ENCODE assay signal across 13 mouse cellular contexts in genomic region chr8:26886783-26887486, GRCm38 (mm10).
DNase-seq lines count a peak whose midpoint lies in the region; ATAC-seq and TF ChIP-seq lines count a peak whose summit lies in the region.
"Had no signal": no experiment of that assay in that cellular context is flagged by ENCODE, and none has a peak within 500 bp of the region (broad histone marks: within the 10 kb centered on the region; RNA-seq: fewer than 3 reads in every experiment).

No protein-coding gene starts in this region.

- H3K36me3 ChIP-seq in heart, embryonic 14.5 days (ENCODE audit: control insufficient read depth, insufficient read depth, low read length): no peaks in the 10 kb centered on the region
- no peaks in the 10 kb centered on the region for H3K36me3 ChIP-seq in lung, embryonic 14.5 days (ENCODE audit: insufficient read depth)
- H3K36me3 ChIP-seq: embryonic facial prominence, embryonic 15.5 days; hindbrain, embryonic 13.5 days; midbrain, embryonic 13.5 days had no signal

- H3K4me1 ChIP-seq in heart, embryonic 14.5 days (ENCODE audit: control insufficient read depth in 2 of 2, insufficient read depth in 2 of 2, low read length in 2 of 2): peaks cover 35 to 43% of the 10 kb centered on the region in 2 experiments
- peaks cover 4% of the 10 kb centered on the region; the same call in 1 of the 2 replicates for H3K4me1 ChIP-seq in lung, embryonic 14.5 days (ENCODE audit: insufficient read depth)

- 49% methylated on average over 13 of the region's 13 CpGs for WGBS in heart, embryonic 14.5 days
- WGBS in lung, embryonic 14.5 days: 72% methylated on average over 13 of the region's 13 CpGs

- ATAC-seq in heart, embryonic 14.5 days (ENCODE audit: insufficient number of reproducible peaks, insufficient read depth, low FRiP score, low read depth): peak; percentile 38; the same call in 1 of the 2 replicates
- peak; percentile 64; the same call in 1 of the 2 replicates for ATAC-seq in lung, embryonic 14.5 days (ENCODE audit: insufficient read depth)
- ATAC-seq in erythroblast, adult 5-6 weeks (replicated peaks; ENCODE audit: low FRiP score, poor library complexity, severe bottlenecking): no peak
- ATAC-seq: midbrain, embryonic 13.5 days had no signal

- TF ChIP-seq CTCF in lung, embryonic 14.5 days (IDR thresholded peaks at IDR 0.05; ENCODE audit: low read depth): no peak

- peak; percentile 21 to 24 for DNase-seq in spleen, postnatal 36 days (ENCODE audit: low spot score in 2 of 2)
- DNase-seq in spleen, adult 18-20 months: no peak
- peak; percentile 42 for DNase-seq in lung, embryonic 14.5 days
- DNase-seq in yolk sac, embryonic 10.5 days (ENCODE audit: low spot score): peak; percentile 37
- DNase-seq in frontal cortex, postnatal 10 days (ENCODE audit: low spot score in 2 of 2): no peak
- DNase-seq: adrenal gland, postnatal 10 days; cerebellum, adult 18-20 months; liver had no signal

- peak overlapping the region; percentile 25 to 66 for H3K27ac ChIP-seq in heart, embryonic 14.5 days (replicated peaks in 1 of 2; ENCODE audit: control insufficient read depth in 1 of 2, insufficient read depth in 1 of 2, low read depth in 2 of 2, low read length in 2 of 2)
- H3K27ac ChIP-seq in lung, embryonic 14.5 days (ENCODE audit: low read depth): no peak overlapping the region
- H3K27ac ChIP-seq: embryonic facial prominence, embryonic 15.5 days; hindbrain, embryonic 13.5 days; midbrain, embryonic 13.5 days had no signal

- H3K4me3 ChIP-seq in heart, embryonic 14.5 days (ENCODE audit: control insufficient read depth in 1 of 2, insufficient read depth in 1 of 2, low read depth in 1 of 2, low read length in 2 of 2): no peak overlapping the region
- no peak overlapping the region for H3K4me3 ChIP-seq in lung, embryonic 14.5 days (ENCODE audit: low read depth, low read length)
- H3K4me3 ChIP-seq: embryonic facial prominence, embryonic 15.5 days; hindbrain, embryonic 13.5 days; midbrain, embryonic 13.5 days had no signal

- no peak overlapping the region for H3K4me2 ChIP-seq in heart, embryonic 14.5 days (ENCODE audit: low read length)
- H3K4me2 ChIP-seq in lung, embryonic 14.5 days: no peak overlapping the region
- H3K4me2 ChIP-seq: embryonic facial prominence, embryonic 15.5 days; hindbrain, embryonic 13.5 days; midbrain, embryonic 13.5 days had no signal

- H3K27me3 ChIP-seq in heart, embryonic 14.5 days (ENCODE audit: control insufficient read depth, insufficient read depth, low read length): no peaks in the 10 kb centered on the region
- H3K27me3 ChIP-seq in lung, embryonic 14.5 days (ENCODE audit: insufficient read depth, low read length): no peaks in the 10 kb centered on the region; the same call in 1 of the 2 replicates
- H3K27me3 ChIP-seq: embryonic facial prominence, embryonic 15.5 days; midbrain, embryonic 13.5 days had no signal

- H3K9ac ChIP-seq in heart, embryonic 14.5 days (ENCODE audit: low read length): no peak overlapping the region; the same call in 1 of the 2 replicates
- no peak overlapping the region for H3K9ac ChIP-seq in lung, embryonic 14.5 days
- H3K9ac ChIP-seq: embryonic facial prominence, embryonic 15.5 days; hindbrain, embryonic 13.5 days; midbrain, embryonic 13.5 days had no signal

- no peaks in the 10 kb centered on the region for H3K9me3 ChIP-seq in heart, embryonic 14.5 days (ENCODE audit: control insufficient read depth, low read length)
- no peaks in the 10 kb centered on the region for H3K9me3 ChIP-seq in lung, embryonic 14.5 days (ENCODE audit: low read depth, low read length)
- H3K9me3 ChIP-seq: embryonic facial prominence, embryonic 15.5 days; hindbrain, embryonic 13.5 days; midbrain, embryonic 13.5 days had no signal

Comparison
In these comparisons a context has a peak if more than half of its experiments do, and no peak if none do; other contexts are left out.
1. DNase-seq: peak in spleen, postnatal 36 days (2 of 2), lung, embryonic 14.5 days (single experiment) and yolk sac, embryonic 10.5 days (single experiment); none in spleen, adult 18-20 months (0 of 2) and frontal cortex, postnatal 10 days (0 of 2).